Mouse (Mus musculus): ENCODE measurements around the gene Otof. TPM values are rescaled to one million over a fixed set of nuclear protein-coding genes. Genes with fewer than 3 reads are reported as not detected.

Otof gene
- polyA plus RNA-seq (2014; fragmentation: Illumina TruSeq; extraction: RNeasy Lipid Tissue Mini Kit (QIAGEN cat#74804); ENCODE audit: low read depth, low replicate concordance), result not detected

DNA sequence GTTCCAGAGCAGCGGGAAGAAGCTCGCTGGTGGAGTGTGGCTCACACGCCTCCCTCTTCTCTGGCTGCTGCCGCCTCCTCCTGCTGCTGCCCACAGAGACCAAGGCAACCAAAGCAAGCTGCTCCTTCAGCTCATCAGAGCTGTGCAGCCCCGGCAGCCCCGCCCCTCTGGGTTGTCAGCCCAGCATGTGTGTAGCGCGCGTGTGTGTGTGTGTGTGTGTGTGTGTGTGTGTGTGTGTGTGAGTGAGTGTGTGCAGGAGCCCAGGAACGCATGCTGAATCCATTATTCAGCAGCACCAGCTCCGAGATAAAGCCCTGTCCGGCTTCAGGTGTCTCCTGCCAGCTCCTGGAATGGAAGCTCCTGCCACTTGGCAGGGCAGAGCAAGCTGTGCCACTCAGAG, at the start of gene Otof:
Gene Otof, minus strand, starts transcription at position 112 of the 400 bp plus-strand sequence.

DNA sequence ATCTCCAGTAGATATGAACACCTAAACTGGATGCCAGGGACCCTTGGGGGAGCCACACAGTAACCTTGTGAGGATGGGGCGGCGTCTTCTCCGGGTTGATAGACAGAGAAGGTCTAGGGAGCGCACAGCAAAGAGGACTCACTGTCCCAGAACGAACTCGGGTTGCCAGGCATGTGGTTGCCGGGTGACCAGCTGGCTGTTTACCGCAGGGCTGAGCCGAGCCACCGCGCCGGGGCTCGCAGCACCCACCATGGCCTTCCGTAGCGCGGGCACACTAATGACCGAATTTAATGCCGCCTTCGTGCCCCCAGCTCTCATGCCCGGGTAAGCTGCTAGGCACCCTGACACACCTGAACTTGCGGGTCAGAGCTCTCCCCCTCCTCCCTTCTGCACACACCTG, 4.1 kb upstream of the Otof start, which contains the start of gene 1700001C02Rik:
Gene 1700001C02Rik, plus strand, starts transcription at position 187 of the 400 bp plus-strand sequence.

Other genes with a start within 250 kb of the Otof start
- 45.8 TPM for gene Selenoi, start 229.4 kb downstream of the Otof start, polyA plus RNA-seq (2014; fragmentation: Illumina TruSeq; extraction: RNeasy Lipid Tissue Mini Kit (QIAGEN cat#74804); ENCODE audit: low read depth, low replicate concordance)
- not detected for gene Drc1, start 180.5 kb downstream of the Otof start, polyA plus RNA-seq (2014; fragmentation: Illumina TruSeq; extraction: RNeasy Lipid Tissue Mini Kit (QIAGEN cat#74804); ENCODE audit: low read depth, low replicate concordance)
- gene 1700001C02Rik, start 4.1 kb upstream of the Otof start, polyA plus RNA-seq (2014; fragmentation: Illumina TruSeq; extraction: RNeasy Lipid Tissue Mini Kit (QIAGEN cat#74804); ENCODE audit: low read depth, low replicate concordance), result not detected
- gene Cib4, start 83.9 kb upstream of the Otof start, polyA plus RNA-seq (2014; fragmentation: Illumina TruSeq; extraction: RNeasy Lipid Tissue Mini Kit (QIAGEN cat#74804); ENCODE audit: low read depth, low replicate concordance), result not detected
- 216 TPM for gene Kcnk3, start 126.2 kb upstream of the Otof start, polyA plus RNA-seq (2014; fragmentation: Illumina TruSeq; extraction: RNeasy Lipid Tissue Mini Kit (QIAGEN cat#74804); ENCODE audit: low read depth, low replicate concordance)
- 15.9 TPM for gene Slc35f6, start 186.0 kb upstream of the Otof start, polyA plus RNA-seq (2014; fragmentation: Illumina TruSeq; extraction: RNeasy Lipid Tissue Mini Kit (QIAGEN cat#74804); ENCODE audit: low read depth, low replicate concordance)
- 5.1 TPM for gene Cenpa, start 204.8 kb upstream of the Otof start, polyA plus RNA-seq (2014; fragmentation: Illumina TruSeq; extraction: RNeasy Lipid Tissue Mini Kit (QIAGEN cat#74804); ENCODE audit: low read depth, low replicate concordance)
- not detected for gene Dpysl5, start 249.6 kb upstream of the Otof start, polyA plus RNA-seq (2014; fragmentation: Illumina TruSeq; extraction: RNeasy Lipid Tissue Mini Kit (QIAGEN cat#74804); ENCODE audit: low read depth, low replicate concordance)

Data from adrenal gland, adult 10 weeks (tissue).